Mouse (Mus musculus) ES-E14 (cell line): ENCODE measurements around the gene Sdc3. TPM values are rescaled to one million over a fixed set of nuclear protein-coding genes. Genes with fewer than 3 reads are reported as not detected.

Experiments used
- DNase-seq: peaks from one replicate; pipeline ENCODE4 v3.0.0-alpha.2; 2013; ENCODE audit warnings: low read depth, low spot score
- H3K27ac ChIP-seq: 2 replicates; pipeline ENCODE4 v1.5.1; 2012; ENCODE audit warnings: low read depth, mild to moderate bottlenecking, low read length, moderate library complexity, mixed read lengths; ENCODE audit not compliant: poor library complexity, insufficient read depth, severe bottlenecking
- H3K36me3 ChIP-seq: 2 replicates; pipeline ENCODE4 v1.6.1; 2012; ENCODE audit warnings: mild to moderate bottlenecking, low read length, moderate library complexity, mixed read lengths; ENCODE audit not compliant: control insufficient read depth, poor library complexity, insufficient read depth, severe bottlenecking
- H3K4me1 ChIP-seq, 2 experiments: fragments of 150-350 bp in 1 of 2; sonication (generic) in 1 of 2; 2 replicates each; pipeline ENCODE4 v1.6.1; 2012; ENCODE audit warnings: low read length in 2 of 2, mild to moderate bottlenecking in 1 of 2, mixed read lengths in 1 of 2; ENCODE audit not compliant: control insufficient read depth in 2 of 2, insufficient read depth in 2 of 2, poor library complexity in 1 of 2
- H3K4me3 ChIP-seq, 2 experiments: fragments of 150-350 bp in 1 of 2; sonication (generic) in 1 of 2; 2 replicates each; pipeline ENCODE4 v1.5.1; 2012; ENCODE audit warnings: low read length in 2 of 2, low read depth in 1 of 2, mild to moderate bottlenecking in 1 of 2, mixed read lengths in 1 of 2; ENCODE audit not compliant: insufficient read depth in 1 of 2, poor library complexity in 1 of 2, severe bottlenecking in 1 of 2
- H3K9ac ChIP-seq: 2 replicates; pipeline ENCODE4 v1.6.1; 2012; ENCODE audit warnings: low read depth, mild to moderate bottlenecking, low read length, mixed read lengths; ENCODE audit not compliant: poor library complexity, insufficient read depth, severe bottlenecking
- H3K9me3 ChIP-seq: fragments of 150-350 bp; sonication (generic); 2 replicates; pipeline ENCODE4 v1.6.1; 2012; ENCODE audit warnings: low read depth, mild to moderate bottlenecking, low read length; ENCODE audit not compliant: control insufficient read depth, insufficient read depth
- CHD2 ChIP-seq: IDR thresholded peaks from 2 replicates; pipeline ENCODE4 v1.6.1; 2014; ENCODE audit warnings: mild to moderate bottlenecking, low read depth, low read length, inconsistent platforms
- HCFC1 ChIP-seq: IDR thresholded peaks from 2 replicates; pipeline ENCODE4 v1.6.1; 2012; ENCODE audit warnings: low read length, inconsistent platforms, borderline replicate concordance; ENCODE audit not compliant: insufficient read depth
- MAFK ChIP-seq: IDR thresholded peaks from 2 replicates; pipeline ENCODE4 v1.6.1; 2014; ENCODE audit warnings: mild to moderate bottlenecking, low read depth, low read length, inconsistent platforms; ENCODE audit not compliant: insufficient read depth
- ZC3H11A ChIP-seq: IDR thresholded peaks from 2 replicates; pipeline ENCODE4 v1.6.1; 2012; ENCODE audit warnings: low read depth, mild to moderate bottlenecking, inconsistent platforms, low read length, borderline replicate concordance
- ZNF384 ChIP-seq: IDR thresholded peaks from 2 replicates; pipeline ENCODE4 v1.6.1; 2012; ENCODE audit warnings: low read depth, low read length, inconsistent platforms
- in situ Hi-C, 2 experiments: fragments of 600-800 bp; cut with MboI; formaldehyde crosslinking; loops; one replicate each; pipeline ENCODE4 v1.15.1; 2025; ENCODE audit warnings: low sequenced_read_pairs in 2 of 2, inconsistent platforms in 1 of 2; ENCODE audit not compliant: unreplicated experiment in 2 of 2
- total RNA-seq: library from RNA; depleted of rRNA; stranded (reverse); fragments of 300-350 nt; gene quantifications from 2 replicates; pipeline ENCODE4 v1.2.3, GENCODE M21; 2012

Sdc3 gene
- total RNA-seq, 1 experiment = 8.7 TPM

DNA sequence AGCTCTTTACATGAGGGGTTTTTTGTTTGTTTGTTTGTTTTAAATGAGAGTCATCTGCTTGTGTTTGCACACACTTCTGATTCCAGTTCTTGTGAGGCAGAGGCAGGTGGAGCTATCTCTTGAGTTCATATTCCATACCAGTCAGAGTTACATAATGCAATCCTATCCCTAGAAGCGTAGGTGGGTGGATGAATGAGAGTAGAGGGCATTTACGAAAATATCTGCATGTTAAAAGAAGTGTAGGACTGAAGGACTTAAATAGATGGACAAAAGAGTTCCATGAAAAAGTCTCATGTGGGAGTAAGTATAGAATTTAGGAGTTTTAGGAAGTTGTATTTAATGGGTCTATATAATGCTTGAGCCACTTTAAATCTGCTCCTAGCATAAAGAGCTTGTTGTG, 40.4 kb upstream of the Sdc3 start:
- Histone ChIP-seq H3K4me1 (peaks cover 0 to 6% of the 10 kb centered on the region in 2 experiments), H3K27ac (no peak overlapping the region), H3K36me3 (peaks cover 52% of the 10 kb centered on the region), H3K9me3 (no peaks in the 10 kb centered on the region), H3K4me3 (no peak overlapping the region), H3K9ac (no peak overlapping the region)
- DNase-seq = no peak
- TF ChIP-seq CHD2 (no peak), ZNF384 (no peak), MAFK (no peak), ZC3H11A (no peak), HCFC1 (no peak)
- in situ Hi-C loops = no loop called here

DNA sequence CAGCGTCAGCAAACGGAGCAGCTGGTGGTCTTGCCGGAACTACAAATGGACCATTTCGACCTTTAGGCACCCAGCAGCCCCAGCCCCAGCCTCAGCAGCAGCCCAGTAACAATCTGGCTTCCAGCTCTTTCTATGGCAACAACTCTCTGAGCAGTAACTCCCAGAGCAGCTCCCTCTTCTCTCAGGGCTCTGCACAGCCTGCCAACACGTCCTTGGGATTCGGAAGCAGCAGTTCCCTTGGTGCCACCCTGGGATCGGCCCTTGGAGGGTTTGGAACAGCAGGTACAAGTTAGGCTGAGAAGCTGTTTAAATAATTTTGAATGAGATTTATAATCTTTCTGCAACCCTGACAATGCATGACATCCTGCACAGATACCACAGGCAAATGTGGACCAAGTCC, 39.7 kb upstream of the Sdc3 start:
- Histone ChIP-seq H3K9ac (no peak overlapping the region), H3K36me3 (peaks cover 48% of the 10 kb centered on the region), H3K9me3 (no peaks in the 10 kb centered on the region), H3K4me3 (no peak overlapping the region), H3K27ac (no peak overlapping the region), H3K4me1 (peaks cover 0 to 6% of the 10 kb centered on the region in 2 experiments)
- in situ Hi-C loops = no loop called here
- no peak for DNase-seq
- TF ChIP-seq HCFC1 (no peak), CHD2 (no peak), MAFK (no peak), ZNF384 (no peak), ZC3H11A (no peak)

DNA sequence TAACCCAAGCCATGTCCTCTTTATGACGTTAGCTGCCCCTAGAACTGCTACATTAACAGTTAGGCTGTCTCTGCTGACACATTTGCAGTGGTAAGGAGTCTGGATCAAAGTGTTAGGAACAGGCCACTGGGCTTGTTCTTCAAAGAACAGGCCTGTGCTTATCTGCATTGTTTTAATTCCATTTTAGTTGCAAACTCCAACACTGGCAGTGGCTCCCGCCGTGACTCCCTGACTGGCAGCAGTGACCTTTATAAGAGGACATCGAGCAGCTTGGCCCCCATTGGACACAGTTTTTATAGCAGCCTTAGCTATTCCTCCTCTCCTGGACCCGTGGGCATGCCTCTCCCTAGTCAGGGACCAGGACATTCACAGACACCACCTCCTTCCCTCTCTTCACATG, 38.6 kb upstream of the Sdc3 start:
- TF ChIP-seq ZC3H11A = no peak
- in situ Hi-C loops = no loop called here
- H3K4me3 ChIP-seq = no peak overlapping the region
- peaks cover 0 to 6% of the 10 kb centered on the region in 2 experiments for H3K4me1 ChIP-seq
- H3K9me3 ChIP-seq = no peaks in the 10 kb centered on the region
- peaks cover 46% of the 10 kb centered on the region for H3K36me3 ChIP-seq
- no peak for DNase-seq
- no peak overlapping the region for H3K9ac ChIP-seq
- no peak overlapping the region for H3K27ac ChIP-seq

DNA sequence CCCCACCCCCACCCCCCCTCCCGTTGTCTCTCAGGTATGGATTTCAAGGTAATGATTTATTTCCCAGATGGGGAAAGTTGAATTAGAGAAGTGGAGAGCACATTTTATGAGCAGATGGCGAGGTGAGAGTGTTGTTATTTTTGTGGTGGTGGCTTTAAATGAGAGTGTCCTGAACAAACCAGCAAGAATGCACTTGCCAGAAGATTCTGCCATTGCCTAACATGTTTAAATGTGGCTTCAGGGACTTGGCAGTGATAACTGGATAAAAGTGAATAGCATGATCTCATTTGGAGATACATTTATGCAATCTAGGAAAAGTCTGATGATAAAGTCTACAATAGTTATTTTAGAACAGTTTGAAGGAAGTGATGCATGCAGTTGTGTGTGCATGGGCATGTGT, 37.6 kb upstream of the Sdc3 start:
- no peak overlapping the region for H3K27ac ChIP-seq
- DNase-seq = no peak
- H3K9me3 ChIP-seq = no peaks in the 10 kb centered on the region
- H3K4me3 ChIP-seq = no peak overlapping the region
- in situ Hi-C loops = no loop called here
- peaks cover 0 to 4% of the 10 kb centered on the region in 2 experiments for H3K4me1 ChIP-seq
- no peak for TF ChIP-seq CHD2
- TF ChIP-seq ZC3H11A = no peak
- no peak overlapping the region for H3K9ac ChIP-seq
- peaks cover 48% of the 10 kb centered on the region for H3K36me3 ChIP-seq

DNA sequence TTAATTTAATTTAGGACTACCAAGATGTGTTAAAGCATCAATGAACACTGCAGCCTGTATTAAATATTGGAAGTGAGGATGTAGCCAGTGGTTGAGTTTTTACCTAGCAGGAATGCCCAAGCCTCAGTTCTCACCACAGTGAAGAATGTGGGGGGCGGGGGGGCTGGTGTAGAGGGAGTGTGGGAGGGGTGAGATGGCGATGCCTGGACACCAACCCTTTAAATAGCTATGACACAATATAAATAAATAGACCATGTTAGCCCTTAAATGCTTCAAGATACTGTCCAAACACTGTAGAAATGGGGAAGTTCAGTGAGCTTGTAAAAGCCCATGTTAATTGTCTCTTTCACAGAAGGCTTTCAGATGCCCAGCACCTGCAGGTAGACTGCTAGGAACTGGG, 32.5 kb upstream of the Sdc3 start:
- in situ Hi-C loops = no loop called here
- Histone ChIP-seq H3K4me1 (peaks cover 0 to 5% of the 10 kb centered on the region in 2 experiments; a peak in 1 of 4 replicates), H3K27ac (no peak overlapping the region), H3K4me3 (no peak overlapping the region), H3K9ac (no peak overlapping the region), H3K9me3 (no peaks in the 10 kb centered on the region), H3K36me3 (peaks cover 48% of the 10 kb centered on the region)
- no peak for DNase-seq
- no peak for TF ChIP-seq ZNF384
- no peak for TF ChIP-seq ZC3H11A
- TF ChIP-seq CHD2 = no peak
- TF ChIP-seq HCFC1 = no peak
- TF ChIP-seq MAFK = no peak
